In the genomic region with DNA sequence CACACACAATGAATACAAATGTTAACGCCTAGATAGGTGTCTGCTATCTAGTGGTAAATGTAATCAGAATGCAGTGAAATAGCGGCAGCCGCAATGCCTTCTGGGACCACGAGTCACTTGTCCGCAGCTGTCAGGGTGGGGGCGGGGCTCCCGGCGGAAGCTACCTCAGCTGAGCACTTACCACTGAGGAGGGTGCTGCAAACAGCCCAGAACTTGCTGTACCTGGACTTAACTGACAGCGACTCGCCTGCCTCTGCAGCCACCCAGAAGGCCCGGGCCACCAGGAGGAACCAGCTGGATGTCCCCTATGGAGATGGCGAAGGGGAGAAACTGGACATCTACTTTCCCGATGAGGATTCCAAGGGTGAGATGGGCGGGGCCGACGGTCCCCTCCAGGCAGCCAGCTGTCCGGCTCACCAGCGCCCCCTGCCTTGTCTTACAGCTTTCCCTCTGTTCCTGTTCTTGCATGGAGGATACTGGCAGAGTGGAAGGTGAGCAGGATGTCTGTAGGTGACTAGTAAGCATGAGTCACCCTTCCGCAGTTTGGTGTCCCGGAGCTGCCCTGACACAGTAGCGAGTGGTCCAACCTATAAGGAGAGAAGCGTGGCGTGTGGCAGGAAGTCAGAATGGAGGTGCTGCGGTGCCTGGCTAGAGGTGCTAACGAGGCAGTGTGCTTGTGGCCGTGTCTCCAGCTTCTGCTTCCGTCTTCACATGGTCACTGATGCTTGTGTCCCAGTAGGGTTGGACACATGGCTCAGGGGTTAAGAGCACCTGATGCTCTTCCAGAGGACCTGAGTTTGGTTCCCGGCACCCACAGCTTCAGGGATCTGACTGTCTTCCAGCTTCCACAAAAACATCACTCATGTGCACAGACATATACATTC, we compare ENCODE assay signal across 8 mouse cellular contexts. TPM values are rescaled to one million over a fixed set of nuclear protein-coding genes. Genes with fewer than 3 reads are reported as not detected.
DNase-seq lines count a peak whose midpoint lies in the region; ATAC-seq lines count a peak whose summit lies in the region.

No protein-coding gene starts in this region.

- H3K27ac ChIP-seq in hindbrain, embryonic 14.5 days = 0 out of 2 replicates have a peak overlapping the region, but pooled peaks have one; percentile 12

- WGBS in hindbrain, embryonic 14.5 days = 17% methylated on average over 28 of the region's 28 CpGs

- H3K9me3 ChIP-seq in hindbrain, embryonic 14.5 days (ENCODE audit: control insufficient read depth, low read length) = no peaks in the 10 kb centered on the region

- intact Hi-C loops in left cerebral cortex, postnatal 25 days (cut with DNase I) = no loop called here

- peak overlapping the region; percentile 30 for H3K4me3 ChIP-seq in hindbrain, embryonic 14.5 days (replicated peaks; ENCODE audit: low read length)

- DNase-seq in cerebellum, adult 11 months = peak; percentile 34
- no peak for DNase-seq in cerebellum, adult 11-12 months
- peak; percentile 48 to 76 for DNase-seq in cerebellum, postnatal 25 days
- DNase-seq in gastrocnemius, adult 18-20 months (ENCODE audit: low spot score) = peak; percentile 78
- DNase-seq in hindbrain, embryonic 14.5 days (ENCODE audit: low spot score) = peak; percentile 68
- peak; percentile 65 to 70 for DNase-seq in left cerebral cortex, postnatal 25 days (ENCODE audit: low spot score in 2 of 2)
- DNase-seq in right cerebral cortex, postnatal 4 days = peak; percentile 84

- no peaks in the 10 kb centered on the region for H3K27me3 ChIP-seq in hindbrain, embryonic 14.5 days (ENCODE audit: control insufficient read depth, insufficient read depth, low read length)

- no peaks in the 10 kb centered on the region for H3K36me3 ChIP-seq in hindbrain, embryonic 14.5 days (replicated peaks; ENCODE audit: control insufficient read depth, insufficient read depth)

- peaks cover 8% of the 10 kb centered on the region for H3K4me1 ChIP-seq in hindbrain, embryonic 14.5 days (replicated peaks; ENCODE audit: control insufficient read depth, insufficient read depth, low read length)

- ATAC-seq in hindbrain, embryonic 14.5 days (ENCODE audit: low FRiP score) = peak; percentile 74; the same call in 1 of the 2 replicates
- peak; percentile 63 for ATAC-seq in megakaryocyte progenitor cell, adult 5-6 weeks (replicated peaks; ENCODE audit: poor library complexity)

- peak overlapping the region; percentile 51 for H3K4me2 ChIP-seq in hindbrain, embryonic 14.5 days (replicated peaks)

- H3K9ac ChIP-seq in hindbrain, embryonic 14.5 days = peak overlapping the region; percentile 26; the same call in 1 of the 2 replicates

RNA-seq across cellular contexts. Expression of gene Tk1, which starts 6.4 kb away (rescaled TPM):
- 1 to 10 TPM; 3.0 to 4.7 TPM for total RNA-seq in gastrocnemius, adult 18-20 months (2021)
- 14.4 and 16.3 TPM in 2 replicates for polyA plus RNA-seq in hindbrain, embryonic 14.5 days (2014; fragmentation: Nextera tagmentation; extraction: Ambion mirVana)
- under 1 TPM; 0.60 to 0.94 TPM for total RNA-seq in left cerebral cortex, postnatal 25 days (2021)
- 186 and 198 TPM in 2 replicates for total RNA-seq in megakaryocyte progenitor cell, adult 5-6 weeks (2015)
- 94.8 and 108 TPM in 2 replicates for total RNA-seq in megakaryocyte progenitor cell, adult 5-6 weeks (2017)

RNA-seq across cellular contexts. Expression of gene Afmid, which starts 6.6 kb away (rescaled TPM):
- 1 to 10 TPM; 2.8 to 4.5 TPM for total RNA-seq in gastrocnemius, adult 18-20 months (2021)
- 5.2 and 7.1 TPM in 2 replicates for polyA plus RNA-seq in hindbrain, embryonic 14.5 days (2014; fragmentation: Nextera tagmentation; extraction: Ambion mirVana)
- 1 to 10 TPM; 4.6 to 6.7 TPM for total RNA-seq in left cerebral cortex, postnatal 25 days (2021)
- total RNA-seq in megakaryocyte progenitor cell, adult 5-6 weeks (2015) = 0.85 and 1.5 TPM in 2 replicates
- 2.6 and 3.0 TPM in 2 replicates for total RNA-seq in megakaryocyte progenitor cell, adult 5-6 weeks (2017)

RNA-seq across cellular contexts. Expression of gene Birc5, which starts 16.7 kb away (rescaled TPM):
- not detected for total RNA-seq in gastrocnemius, adult 18-20 months (2021)
- 35.5 and 36.3 TPM in 2 replicates for polyA plus RNA-seq in hindbrain, embryonic 14.5 days (2014; fragmentation: Nextera tagmentation; extraction: Ambion mirVana)
- 1 to 10 TPM in 1 of 2 experiments, under 1 TPM in 1; 0.62 to 1.2 TPM for total RNA-seq in left cerebral cortex, postnatal 25 days (2021)
- 179 and 200 TPM in 2 replicates for total RNA-seq in megakaryocyte progenitor cell, adult 5-6 weeks (2015)
- 183 and 213 TPM in 2 replicates for total RNA-seq in megakaryocyte progenitor cell, adult 5-6 weeks (2017)

RNA-seq across cellular contexts. Expression of gene Gm20708, which starts 22.9 kb away (rescaled TPM):
- total RNA-seq in gastrocnemius, adult 18-20 months (2021) = under 1 TPM; 0.47 to 0.68 TPM
- 0.89 and 1.0 TPM in 2 replicates for polyA plus RNA-seq in hindbrain, embryonic 14.5 days (2014; fragmentation: Nextera tagmentation; extraction: Ambion mirVana)
- 1 to 10 TPM; 1.7 to 2.4 TPM for total RNA-seq in left cerebral cortex, postnatal 25 days (2021)
- 2.2 and 2.5 TPM in 2 replicates for total RNA-seq in megakaryocyte progenitor cell, adult 5-6 weeks (2015)
- 0.92 TPM in 1 of 2 replicates, not detected in the other for total RNA-seq in megakaryocyte progenitor cell, adult 5-6 weeks (2017)

RNA-seq across cellular contexts. Expression of gene Syngr2, which starts 22.9 kb away (rescaled TPM):
- 100 to 1,000 TPM; 182 to 192 TPM for total RNA-seq in gastrocnemius, adult 18-20 months (2021)
- polyA plus RNA-seq in hindbrain, embryonic 14.5 days (2014; fragmentation: Nextera tagmentation; extraction: Ambion mirVana) = 17.6 and 18.9 TPM in 2 replicates
- 10 to 100 TPM; 11.6 to 14.0 TPM for total RNA-seq in left cerebral cortex, postnatal 25 days (2021)
- total RNA-seq in megakaryocyte progenitor cell, adult 5-6 weeks (2015) = 223 and 243 TPM in 2 replicates
- total RNA-seq in megakaryocyte progenitor cell, adult 5-6 weeks (2017) = 154 and 164 TPM in 2 replicates

Comparison
In these comparisons a context has a peak if more than half of its experiments do, and no peak if none do; other contexts are left out.
1. RNA of gene Tk1, which starts 6.4 kb away (total RNA-seq): 94.8 to 198 TPM in megakaryocyte progenitor cell, adult 5-6 weeks; 3.0 to 4.7 TPM in gastrocnemius, adult 18-20 months and 0.60 to 0.94 TPM in left cerebral cortex, postnatal 25 days; every median in the first group is over 10 times any median in the second.
2. RNA of gene Birc5, which starts 16.7 kb away (total RNA-seq): 179 to 213 TPM in megakaryocyte progenitor cell, adult 5-6 weeks; 0.62 to 1.2 TPM in left cerebral cortex, postnatal 25 days and not detected in gastrocnemius, adult 18-20 months; every median in the first group is over 10 times any median in the second.